Mouse (Mus musculus) CH12.LX (cell line): ENCODE data around the gene Creb3. TPM values are rescaled to one million over a fixed set of nuclear protein-coding genes. Genes with fewer than 3 reads are reported as not detected.

Experiments used
- DNase-seq: peaks from one replicate; pipeline ENCODE4 v3.0.0-alpha.2; 2013; ENCODE audit errors: extremely low read depth
- H3K27ac ChIP-seq: 2 replicates; pipeline ENCODE4 v1.5.1; 2012; ENCODE audit warnings: low read depth, mild to moderate bottlenecking, control low read depth, moderate library complexity; ENCODE audit not compliant: insufficient read depth
- H3K27me3 ChIP-seq: replicated peaks from 2 replicates; pipeline ENCODE3; 2012; ENCODE audit warnings: inconsistent platforms
- H3K36me3 ChIP-seq, 2 experiments: replicated peaks in 1 of 2; 2 replicates each; pipeline versions ENCODE3 to v1.6.1; 2012; ENCODE audit warnings: inconsistent platforms in 1 of 2, low read length in 1 of 2, mild to moderate bottlenecking in 1 of 2, mixed read lengths in 1 of 2, moderate library complexity in 1 of 2; ENCODE audit not compliant: control insufficient read depth in 1 of 2, insufficient read depth in 1 of 2
- H3K4me1 ChIP-seq, 2 experiments: 2 replicates each; pipeline ENCODE4 v1.6.1; 2012; ENCODE audit warnings: inconsistent platforms in 1 of 2, moderate library complexity in 1 of 2; ENCODE audit not compliant: insufficient read depth in 2 of 2, control insufficient read depth in 1 of 2
- H3K4me2 ChIP-seq: 2 replicates; pipeline ENCODE4 v1.6.1; 2012; ENCODE audit warnings: low read depth, mild to moderate bottlenecking, control low read depth; ENCODE audit not compliant: poor library complexity, insufficient read depth, severe bottlenecking
- H3K4me3 ChIP-seq, 3 experiments: fragments of 150-350 bp in 1 of 3; sonication (generic) in 1 of 3; replicated peaks in 1 of 3; 2 replicates each; pipeline versions ENCODE3 to v1.5.1; 2011 to 2012; ENCODE audit warnings: low read depth in 2 of 3, low read length in 2 of 3, mild to moderate bottlenecking in 2 of 3, moderate library complexity in 2 of 3, control low read depth in 1 of 3, improper control_type of control experiment in 1 of 3, inconsistent platforms in 1 of 3, mixed read lengths in 1 of 3; ENCODE audit not compliant: poor library complexity in 1 of 3
- H3K79me2 ChIP-seq: replicated peaks from 2 replicates; pipeline ENCODE4 v1.6.1; 2012; ENCODE audit warnings: mild to moderate bottlenecking, moderate library complexity; ENCODE audit not compliant: control insufficient read depth, poor library complexity, insufficient read depth, severe bottlenecking; ENCODE audit errors: extremely low read depth
- H3K9ac ChIP-seq: 2 replicates; pipeline ENCODE4 v1.6.1; 2012; ENCODE audit warnings: low read depth, mild to moderate bottlenecking, control low read depth, moderate library complexity; ENCODE audit not compliant: insufficient read depth
- H3K9me3 ChIP-seq: replicated peaks from 2 replicates; pipeline ENCODE3; 2012; ENCODE audit warnings: low read length, inconsistent platforms, mixed read lengths
- CHD2 ChIP-seq: IDR thresholded peaks from 2 replicates; pipeline ENCODE4 v1.6.1; 2011; ENCODE audit warnings: low read length, improper control_type of control experiment
- ELF1 ChIP-seq: IDR thresholded peaks from 2 replicates; pipeline ENCODE4 v1.6.1; 2014; ENCODE audit warnings: low read depth, mild to moderate bottlenecking, inconsistent platforms, low read length, improper control_type of control experiment
- EP300 ChIP-seq: IDR thresholded peaks from 2 replicates; pipeline ENCODE4 v1.6.1; 2011; ENCODE audit warnings: low read length, improper control_type of control experiment
- ETS1 ChIP-seq: conservative IDR thresholded peaks from 2 replicates; pipeline ENCODE4 v1.6.1; 2012; ENCODE audit warnings: low read depth, mild to moderate bottlenecking, inconsistent platforms, low read length, improper control_type of control experiment, moderate library complexity
- HCFC1 ChIP-seq: IDR thresholded peaks from 2 replicates; pipeline ENCODE4 v1.6.1; 2012; ENCODE audit warnings: low read depth, mild to moderate bottlenecking, inconsistent platforms, low read length, improper control_type of control experiment
- JUN ChIP-seq: IDR thresholded peaks from 2 replicates; pipeline ENCODE4 v1.6.1; 2011; ENCODE audit warnings: low read depth, mild to moderate bottlenecking, low read length, improper control_type of control experiment, moderate library complexity; ENCODE audit not compliant: insufficient read depth
- JUND ChIP-seq: conservative IDR thresholded peaks from 2 replicates; pipeline ENCODE4 v1.6.1; 2011; ENCODE audit warnings: low read depth, low read length, improper control_type of control experiment
- KAT2A ChIP-seq: IDR thresholded peaks from 2 replicates; pipeline ENCODE4 v1.6.1; 2012; ENCODE audit warnings: low read length, improper control_type of control experiment, inconsistent platforms; ENCODE audit not compliant: insufficient replicate concordance
- MAZ ChIP-seq: IDR thresholded peaks from 2 replicates; pipeline ENCODE4 v1.6.1; 2012; ENCODE audit warnings: low read depth, mild to moderate bottlenecking, inconsistent platforms, low read length, improper control_type of control experiment, moderate library complexity
- MEF2A ChIP-seq: IDR thresholded peaks from 2 replicates; pipeline ENCODE4 v1.6.1; 2014; ENCODE audit warnings: low read depth, mild to moderate bottlenecking, inconsistent platforms, low read length, improper control_type of control experiment, borderline replicate concordance
- NELFE ChIP-seq: IDR thresholded peaks from 2 replicates; pipeline ENCODE4 v1.6.1; 2011; ENCODE audit warnings: low read depth, low read length, improper control_type of control experiment
- NRF1 ChIP-seq: IDR thresholded peaks from 2 replicates; pipeline ENCODE4 v1.6.1; 2014; ENCODE audit warnings: low read depth, mild to moderate bottlenecking, inconsistent platforms, low read length, improper control_type of control experiment, moderate library complexity
- PAX5 ChIP-seq: IDR thresholded peaks from 2 replicates; pipeline ENCODE4 v1.6.1; 2012; ENCODE audit warnings: low read length, inconsistent platforms, mixed read lengths
- POLR2A ChIP-seq: IDR thresholded peaks from 2 replicates; pipeline ENCODE4 v1.6.1; 2011; ENCODE audit warnings: low read depth, mild to moderate bottlenecking, improper control_type of control experiment, low read length
- POLR2AphosphoS2 ChIP-seq: IDR thresholded peaks from 2 replicates; pipeline ENCODE4 v1.6.1; 2011; ENCODE audit warnings: low read depth, low read length, improper control_type of control experiment
- RAD21 ChIP-seq: IDR thresholded peaks from 2 replicates; pipeline ENCODE4 v1.6.1; 2011; ENCODE audit warnings: low read depth, mild to moderate bottlenecking, low read length, improper control_type of control experiment, moderate library complexity
- RCOR1 ChIP-seq: conservative IDR thresholded peaks from 2 replicates; pipeline ENCODE4 v1.6.1; 2012; ENCODE audit warnings: low read depth, mild to moderate bottlenecking, inconsistent platforms, low read length, improper control_type of control experiment
- SIN3A ChIP-seq: IDR thresholded peaks from 2 replicates; pipeline ENCODE4 v1.6.1; 2012; ENCODE audit warnings: low read length, improper control_type of control experiment, inconsistent platforms
- SMC3 ChIP-seq: IDR thresholded peaks from 2 replicates; pipeline ENCODE4 v1.6.1; 2011; ENCODE audit warnings: low read depth, low read length, improper control_type of control experiment
- TBP ChIP-seq: conservative IDR thresholded peaks from 2 replicates; pipeline ENCODE4 v1.6.1; 2011; ENCODE audit warnings: low read depth, low read length, improper control_type of control experiment
- TCF12 ChIP-seq: IDR thresholded peaks from 2 replicates; pipeline ENCODE4 v1.6.1; 2014; ENCODE audit warnings: low read depth, mild to moderate bottlenecking, inconsistent platforms, low read length, improper control_type of control experiment
- ZC3H11A ChIP-seq: IDR thresholded peaks from 2 replicates; pipeline ENCODE4 v1.6.1; 2012; ENCODE audit warnings: low read depth, mild to moderate bottlenecking, inconsistent platforms, low read length, improper control_type of control experiment
- ZKSCAN1 ChIP-seq: IDR thresholded peaks from 2 replicates; pipeline ENCODE4 v1.6.1; 2012; ENCODE audit warnings: low read depth, inconsistent platforms, low read length, improper control_type of control experiment, borderline replicate concordance
- ZMIZ1 ChIP-seq: IDR thresholded peaks from 2 replicates; pipeline ENCODE4 v1.6.1; 2012; ENCODE audit warnings: low read depth, mild to moderate bottlenecking, inconsistent platforms, low read length, improper control_type of control experiment
- ZNF384 ChIP-seq: IDR thresholded peaks from 2 replicates; pipeline ENCODE4 v1.6.1; 2012; ENCODE audit warnings: low read depth, low read length, improper control_type of control experiment, inconsistent platforms
- dilution Hi-C: fragments of 300-500 bp; cut with MboI; formaldehyde crosslinking; loops from 2 replicates; pipeline ENCODE4 v1.14.3; 2020; ENCODE audit warnings: low sequenced_read_pairs; ENCODE audit not compliant: extremely low pct_unique_long_range_greater_than_20kb, extremely low pct_ligation_motif_present
- in situ Hi-C: fragments of 300-500 bp; cut with MboI; formaldehyde crosslinking; loops from 3 replicates; pipeline ENCODE4 v1.14.3; 2019; ENCODE audit warnings: low sequenced_read_pairs, low pct_ligation_motif_present, low pct_unique_long_range_greater_than_20kb, mixed read lengths
- polyA plus RNA-seq: library from polyadenylated mRNA; unstranded; fragments of >175 nt; gene quantifications from 2 replicates; pipeline ENCODE4 v1.2.1, GENCODE M21; 2012; ENCODE audit warnings: low read depth; ENCODE audit not compliant: insufficient read length
- total RNA-seq, 2 experiments: library from RNA; depleted of rRNA; stranded (reverse); fragments of 300-350 nt in 1 of 2; fragments of >200 nt in 1 of 2; gene quantifications; 2 replicates each; pipeline ENCODE4 v1.2.3; 2012 to 2014

Creb3 gene
- total and polyA plus RNA-seq, 3 experiments, result 26.1 to 33.1 (median 32.9) TPM

- TF ChIP-seq SIN3A (no peak), POLR2A (no peak), SMC3 (no peak), MEF2A (no peak), PAX5 (no peak), ZNF384 (no peak), TCF12 (no peak), RCOR1 (no peak), EP300 (no peak), HCFC1 (no peak), RAD21 (no peak), JUND (no peak), NELFE (no peak), MAZ (no peak), ELF1 (no peak), JUN (no peak), ZKSCAN1 (no peak), POLR2AphosphoS2 (no peak)
- dilution Hi-C loops (no loop called here), in situ Hi-C loops (loop anchor here (25.0 kb wide), 1 partner anchor 559 kb away; the partner anchor contains the start of genes Fancg and Vcp)
- H3K4me3 ChIP-seq, result no peak overlapping the region
- no peak for DNase-seq
- no peak overlapping the region for H3K27ac ChIP-seq
- peaks cover 2 to 14% of the 10 kb centered on the region in 2 experiments for H3K4me1 ChIP-seq
- H3K9me3 ChIP-seq, result no peaks in the 10 kb centered on the region
- no peak overlapping the region for H3K9ac ChIP-seq
- H3K79me2 ChIP-seq, result no peaks in the 10 kb centered on the region
- no peaks in the 10 kb centered on the region for H3K27me3 ChIP-seq
- H3K4me2 ChIP-seq, result no peak overlapping the region
- peaks cover 56 to 88% of the 10 kb centered on the region in 2 experiments for H3K36me3 ChIP-seq
Observed at GRCm38 (mm10) chr4:43571395-43572045, 9.4 kb downstream of the Creb3 start.

GRCm38 (mm10) chr4:43573561-43573960, 11.4 kb downstream of the Creb3 start:
- DNase-seq, result no peak
- Histone ChIP-seq H3K9me3 (no peaks in the 10 kb centered on the region), H3K9ac (no peak overlapping the region), H3K27me3 (no peaks in the 10 kb centered on the region), H3K27ac (no peak overlapping the region), H3K4me2 (no peak overlapping the region), H3K4me3 (no peak overlapping the region)
- in situ Hi-C loops, result loop anchor here (25.0 kb wide), 1 partner anchor 561 kb away; the partner anchor contains the start of genes Fancg and Vcp
- no peak for TF ChIP-seq NELFE
- no peak for TF ChIP-seq ZKSCAN1
- TF ChIP-seq SMC3, result no peak
- no peak for TF ChIP-seq KAT2A
- no peak for TF ChIP-seq MEF2A
- no peak for TF ChIP-seq EP300
- TF ChIP-seq ZMIZ1, result no peak
- TF ChIP-seq CHD2, result no peak
- no peak for TF ChIP-seq RAD21
- TF ChIP-seq PAX5, result no peak
- TF ChIP-seq MAZ, result no peak
- TF ChIP-seq TBP, result no peak
- TF ChIP-seq ETS1, result no peak
- no peak for TF ChIP-seq NRF1
- TF ChIP-seq ZC3H11A, result no peak
- no peak for TF ChIP-seq POLR2AphosphoS2
- TF ChIP-seq, all 38 proteins: peak for 0
- Histone ChIP-seq H3K36me3 (peaks cover 36 to 70% of the 10 kb centered on the region in 2 experiments), H3K79me2 (peaks cover 4% of the 10 kb centered on the region; the same call in 1 of the 2 replicates), H3K4me1 (peaks cover 9 to 28% of the 10 kb centered on the region in 2 experiments)
- dilution Hi-C loops, result no loop called here
